Mouse (Mus musculus) heart, embryonic 10.5 days (tissue): ENCODE results near the gene Tmprss12. TPM values are rescaled to one million over a fixed set of nuclear protein-coding genes. Genes with fewer than 3 reads are reported as not detected.

Source experiments
- DNase-seq: peaks from one replicate; pipeline ENCODE4 v3.0.0-alpha.2; 2017; ENCODE audit warnings: low spot score
- H3K27ac ChIP-seq: fragments of 300-500 bp; sonication (generic); 2 replicates; pipeline ENCODE4 v1.5.1; 2016; ENCODE audit warnings: mild to moderate bottlenecking
- H3K27me3 ChIP-seq: fragments of 300-500 bp; sonication (generic); 2 replicates; pipeline ENCODE4 v1.6.1; 2016; ENCODE audit warnings: mild to moderate bottlenecking; ENCODE audit not compliant: poor library complexity, insufficient read depth, severe bottlenecking
- H3K36me3 ChIP-seq: fragments of 300-500 bp; sonication (generic); 2 replicates; pipeline ENCODE4 v1.6.1; 2016; ENCODE audit warnings: mild to moderate bottlenecking, moderate library complexity
- H3K4me1 ChIP-seq: fragments of 300-500 bp; sonication (generic); 2 replicates; pipeline ENCODE4 v1.6.1; 2016; ENCODE audit warnings: mild to moderate bottlenecking
- H3K4me3 ChIP-seq: fragments of 300-500 bp; sonication (generic); 2 replicates; pipeline ENCODE4 v1.5.1; 2016; ENCODE audit warnings: mild to moderate bottlenecking, moderate library complexity
- H3K9me3 ChIP-seq: fragments of 300-500 bp; sonication (generic); 2 replicates; pipeline ENCODE4 v1.6.1; 2016; ENCODE audit warnings: mild to moderate bottlenecking, moderate library complexity
- WGBS: fragments of 180-500 bp; shearing (Covaris S2); methylation state at CpG from one replicate; pipeline ENCODE4 v1.1.7; 2016; 5-methylcytosine and 5-hydroxymethylcytosine counted together
- polyA plus RNA-seq: library from polyadenylated mRNA; unstranded; fragments of >200 nt; fragmentation: Nextera tagmentation; extraction: Ambion mirVana; gene quantifications from 2 replicates; pipeline ENCODE4 v1.2.1, GENCODE M21; 2016

Gene Tmprss12
- polyA plus RNA-seq: not detected in 2 replicates

DNA sequence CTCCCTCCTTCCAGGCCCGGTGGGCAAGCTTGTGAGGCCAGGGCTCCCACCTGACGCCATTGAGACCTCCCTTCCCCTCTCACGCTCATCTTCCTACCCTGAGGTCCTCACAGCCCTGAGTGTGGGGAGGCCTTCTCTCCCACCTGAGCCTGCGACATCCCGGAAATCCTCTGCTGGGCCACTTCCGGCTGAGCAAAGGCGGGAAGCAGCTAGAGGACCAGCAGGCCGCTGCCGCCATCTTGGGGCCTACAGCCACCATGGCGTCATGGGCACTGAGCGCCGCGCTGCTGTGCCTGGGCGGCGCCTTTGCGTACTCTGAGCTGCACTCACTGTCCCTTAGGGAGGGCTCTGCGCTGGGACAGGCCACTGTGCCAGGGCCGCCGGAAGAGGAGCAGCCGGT, at the start of gene Tmprss12:
Tmprss12 (plus strand) TSS at position 212 of the 400 bp plus-strand sequence.
- H3K27ac ChIP-seq: no peak within 1 kb of the TSS
- H3K27me3 ChIP-seq: no peaks in the 10 kb centered on the region
- no peak for DNase-seq
- WGBS: 95% methylated on average over 20 of the region's 20 CpGs
- no peak within 1 kb of the TSS for H3K4me3 ChIP-seq
- H3K4me1 ChIP-seq: no peaks in the 10 kb centered on the region; the same call in 1 of the 2 replicates
- H3K9me3 ChIP-seq: 0 out of 2 replicates have a peak, but pooled peaks cover 5% of the 10 kb centered on the region
- no peaks in the 10 kb centered on the region for H3K36me3 ChIP-seq

DNA sequence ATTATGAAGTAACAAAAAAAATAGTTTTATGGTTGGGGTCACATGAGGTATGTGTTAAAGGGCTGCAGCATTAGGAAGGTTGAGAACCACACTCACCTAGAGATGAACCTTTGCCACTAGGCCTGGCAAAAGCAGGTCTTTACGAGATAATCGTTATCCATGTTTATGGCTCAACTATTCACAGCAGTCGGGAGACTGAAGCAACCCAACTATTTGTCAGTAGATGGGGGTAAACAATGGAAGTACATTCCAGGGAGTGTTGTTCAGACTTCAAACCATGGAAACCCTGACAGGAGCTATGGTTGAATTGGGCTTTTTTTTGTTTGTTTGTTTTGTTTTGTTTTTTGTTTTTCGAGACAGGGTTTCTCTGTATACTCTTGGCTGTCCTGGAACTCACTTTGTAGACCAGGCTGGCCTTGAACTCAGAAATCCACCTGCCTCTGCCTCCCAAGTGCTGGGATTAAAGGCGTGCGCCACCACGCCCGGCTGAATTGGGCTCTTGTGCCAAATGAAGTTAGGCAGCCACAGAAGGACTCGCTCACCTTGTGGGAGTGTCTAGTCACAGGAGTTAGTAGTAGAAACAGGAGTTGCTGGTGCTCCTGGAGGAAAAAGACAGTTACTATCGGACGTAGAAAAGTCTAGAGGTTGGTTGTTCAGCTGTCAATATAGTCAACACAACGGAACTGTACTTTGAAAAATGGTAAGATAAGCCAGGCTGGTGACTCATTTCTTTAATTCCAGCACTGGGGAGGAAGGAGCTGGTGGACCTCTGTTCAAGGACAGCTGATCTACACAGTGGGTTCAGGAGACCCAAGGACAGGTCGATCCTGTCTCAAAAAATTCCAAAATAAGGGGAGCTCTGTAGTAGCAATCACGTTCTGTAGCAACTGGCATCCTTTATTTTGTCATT, 48.8 kb upstream of the Tmprss12 start:
- Histone ChIP-seq H3K4me3 (no peak overlapping the region), H3K27me3 (no peaks in the 10 kb centered on the region), H3K36me3 (peaks cover 41% of the 10 kb centered on the region), H3K27ac (no peak overlapping the region), H3K9me3 (no peaks in the 10 kb centered on the region), H3K4me1 (peaks cover 16% of the 10 kb centered on the region)
- 83% methylated on average over 14 of the region's 14 CpGs for WGBS
- DNase-seq: no peak

DNA sequence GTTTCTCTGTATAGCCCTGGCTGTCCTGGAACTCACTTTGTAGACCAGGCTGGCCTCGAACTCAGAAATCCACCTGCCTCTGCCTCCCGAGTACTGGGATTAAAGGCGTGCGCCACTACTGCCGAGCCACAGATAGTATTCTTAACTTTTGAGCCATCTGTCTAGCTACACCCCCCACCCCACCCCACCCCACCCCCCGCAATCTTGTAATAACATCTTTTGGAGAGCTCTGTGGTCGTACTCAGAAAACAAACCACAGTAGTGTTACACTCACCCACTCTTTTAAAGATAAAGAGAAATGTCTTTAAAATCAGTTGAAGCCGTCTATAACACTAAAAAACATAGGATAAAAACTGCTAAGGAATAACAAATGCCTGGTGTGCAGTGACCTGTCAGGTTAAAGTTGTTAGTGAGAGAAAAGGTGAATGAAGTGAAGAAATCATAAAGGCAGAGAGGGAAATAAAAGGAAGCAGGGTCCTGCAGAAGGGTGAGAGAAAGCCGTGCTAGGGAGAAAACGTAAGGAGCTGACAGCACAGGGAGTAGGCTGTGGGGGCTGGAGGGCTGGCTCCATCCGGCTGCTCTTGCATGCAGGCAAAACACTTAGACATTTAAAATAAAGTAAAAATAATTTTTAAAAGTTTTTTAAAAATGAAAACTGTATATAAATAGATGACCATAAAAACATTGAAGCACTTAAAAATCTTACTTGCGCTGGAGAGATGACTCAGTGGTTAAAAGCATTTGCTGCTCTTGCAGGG, 45.2 kb upstream of the Tmprss12 start:
- DNase-seq: no peak
- H3K9me3 ChIP-seq: no peaks in the 10 kb centered on the region
- 89% methylated on average over 12 of the region's 12 CpGs for WGBS
- H3K27me3 ChIP-seq: no peaks in the 10 kb centered on the region
- no peak overlapping the region for H3K4me3 ChIP-seq
- peaks cover 70% of the 10 kb centered on the region for H3K36me3 ChIP-seq
- H3K4me1 ChIP-seq: peaks cover 12% of the 10 kb centered on the region
- no peak overlapping the region for H3K27ac ChIP-seq

DNA sequence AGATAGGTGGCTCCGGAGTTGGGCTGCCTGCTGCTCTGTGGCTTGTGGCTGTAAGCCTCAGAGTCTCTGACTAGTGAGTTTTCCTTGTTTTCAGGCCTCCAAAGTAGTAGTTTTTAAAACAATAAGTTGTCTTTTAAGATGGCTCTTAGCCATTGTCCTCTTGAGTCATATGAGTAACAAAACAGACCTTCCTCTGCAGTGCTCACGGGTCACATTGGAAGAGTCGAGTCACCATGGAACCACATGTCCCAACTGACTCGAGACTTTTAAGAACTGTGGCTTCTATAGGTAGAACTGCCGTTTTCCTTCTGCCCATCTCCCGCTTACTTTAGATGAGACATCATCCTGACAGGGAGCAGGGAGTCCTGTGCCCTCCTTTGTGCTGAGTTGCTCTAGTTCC, 43.7 kb upstream of the Tmprss12 start:
- no peak for DNase-seq
- 85% methylated on average over 6 of the region's 6 CpGs for WGBS
- Histone ChIP-seq H3K36me3 (peaks cover 84% of the 10 kb centered on the region), H3K4me3 (no peak overlapping the region), H3K27me3 (no peaks in the 10 kb centered on the region), H3K9me3 (no peaks in the 10 kb centered on the region), H3K4me1 (peaks cover 9% of the 10 kb centered on the region), H3K27ac (peak overlapping the region; percentile 54; the same call in 1 of the 2 replicates)

GRCm38 (mm10) chr15:100241780-100242179, 38.9 kb upstream of the Tmprss12 start:
- no peak overlapping the region for H3K27ac ChIP-seq
- H3K36me3 ChIP-seq: peaks cover 89% of the 10 kb centered on the region
- peaks cover 9% of the 10 kb centered on the region for H3K4me1 ChIP-seq
- H3K4me3 ChIP-seq: no peak overlapping the region
- no peaks in the 10 kb centered on the region for H3K27me3 ChIP-seq
- no peaks in the 10 kb centered on the region for H3K9me3 ChIP-seq
- no peak for DNase-seq
- WGBS: 89% methylated on average over 6 of the region's 6 CpGs

- no peaks in the 10 kb centered on the region for H3K9me3 ChIP-seq
- no peaks in the 10 kb centered on the region for H3K4me1 ChIP-seq
- H3K36me3 ChIP-seq: peaks cover 95% of the 10 kb centered on the region
- DNase-seq: no peak
- no peak overlapping the region for H3K4me3 ChIP-seq
- H3K27ac ChIP-seq: no peak overlapping the region
- 93% methylated on average over 7 of the region's 7 CpGs for WGBS
- H3K27me3 ChIP-seq: no peaks in the 10 kb centered on the region
These were observed 34.7 kb upstream of the Tmprss12 start for GRCm38 (mm10) chr15:100245951-100246350.

DNA sequence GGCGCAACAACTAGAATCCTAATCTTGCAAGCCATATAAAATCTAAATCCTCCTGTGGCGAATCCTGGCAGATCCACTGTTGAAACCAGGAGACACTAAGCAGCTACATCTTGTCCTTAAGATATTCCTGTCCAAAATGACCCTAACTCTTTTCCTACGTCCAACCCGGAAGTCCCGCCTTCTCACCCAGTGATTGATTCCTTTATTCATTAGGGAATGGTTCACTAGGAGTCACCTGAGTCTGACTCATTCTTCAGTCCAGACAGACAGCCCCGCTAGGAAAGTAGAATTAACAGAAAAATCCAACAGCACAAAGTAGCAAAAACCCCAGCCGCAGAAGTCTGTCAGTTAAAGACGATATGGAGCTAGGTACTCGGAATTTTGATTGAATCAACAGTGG, 33.3 kb upstream of the Tmprss12 start:
- peaks cover 97% of the 10 kb centered on the region for H3K36me3 ChIP-seq
- no peaks in the 10 kb centered on the region for H3K4me1 ChIP-seq
- DNase-seq: no peak
- 91% methylated on average over 9 of the region's 9 CpGs for WGBS
- no peaks in the 10 kb centered on the region for H3K27me3 ChIP-seq
- no peaks in the 10 kb centered on the region for H3K9me3 ChIP-seq
- H3K4me3 ChIP-seq: no peak overlapping the region
- H3K27ac ChIP-seq: no peak overlapping the region

DNA sequence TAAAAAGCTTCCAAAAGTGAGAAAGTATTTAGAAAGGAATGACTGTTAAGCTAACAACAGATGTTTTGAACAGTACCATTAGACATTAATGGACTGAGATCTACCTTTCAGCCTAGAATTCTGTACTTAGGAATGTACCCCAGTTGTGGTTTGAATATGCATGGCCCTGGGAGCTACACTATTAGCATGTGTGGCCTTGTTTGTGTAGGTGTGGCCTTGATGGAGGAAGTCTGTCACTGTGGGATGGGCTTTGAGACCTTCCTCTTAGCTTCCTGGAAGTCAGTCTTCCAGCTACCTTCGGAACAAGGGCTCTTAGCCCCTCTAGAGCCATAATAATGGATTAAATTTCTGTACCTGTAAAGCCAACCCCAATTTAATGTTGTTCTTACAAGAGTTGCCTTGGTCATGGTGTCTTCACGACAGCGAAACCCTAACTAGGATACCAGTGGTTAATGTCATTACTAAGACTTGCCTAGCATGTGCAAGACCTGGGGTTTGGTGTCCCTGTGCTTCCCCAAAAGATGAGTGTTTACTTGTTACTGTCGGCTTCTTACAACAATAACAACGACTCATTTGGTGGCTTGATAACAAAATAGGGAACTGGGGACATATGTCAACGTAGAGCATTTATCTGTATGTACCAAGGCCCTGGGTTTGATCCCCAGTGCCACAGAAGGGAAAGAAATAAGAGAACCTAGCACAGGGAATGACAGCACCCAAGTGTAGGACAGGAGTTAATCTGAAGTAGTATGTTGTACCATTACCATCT, 31.8 kb upstream of the Tmprss12 start:
- no peak for DNase-seq
- no peaks in the 10 kb centered on the region for H3K9me3 ChIP-seq
- H3K27me3 ChIP-seq: no peaks in the 10 kb centered on the region
- H3K4me3 ChIP-seq: no peak overlapping the region
- 93% methylated on average over 6 of the region's 6 CpGs for WGBS
- peaks cover 99% of the 10 kb centered on the region for H3K36me3 ChIP-seq
- no peak overlapping the region for H3K27ac ChIP-seq
- H3K4me1 ChIP-seq: no peaks in the 10 kb centered on the region

DNA sequence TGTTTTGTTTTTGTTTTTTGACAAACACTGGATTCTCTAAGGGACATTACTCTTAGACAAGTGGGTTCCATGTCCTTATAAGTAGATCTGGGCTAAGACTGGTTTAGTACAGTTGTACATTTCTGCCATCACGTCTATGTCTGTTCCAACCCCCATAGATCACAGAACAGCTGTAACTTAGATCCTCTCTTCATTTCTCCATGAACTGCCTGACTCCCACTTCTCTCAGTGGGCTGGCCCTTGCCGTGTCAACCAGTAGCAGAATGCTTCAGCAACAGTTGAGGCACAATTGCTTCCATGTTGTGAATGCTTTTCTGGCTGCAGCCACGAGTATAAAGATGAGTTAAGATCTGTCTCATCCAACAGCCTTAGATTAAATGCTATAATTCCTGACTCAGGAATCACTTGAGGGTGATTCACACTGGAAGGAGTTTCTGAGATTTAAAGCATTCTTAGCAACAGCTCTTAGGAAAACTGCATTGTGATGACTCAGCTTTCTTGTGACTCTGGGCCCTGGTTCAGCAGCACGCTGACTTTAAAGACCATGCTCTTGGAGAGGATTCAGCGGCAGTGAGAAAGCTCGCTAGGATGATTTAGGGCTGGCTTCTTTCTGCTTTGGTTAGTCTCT, 29.4 kb upstream of the Tmprss12 start:
- no peaks in the 10 kb centered on the region for H3K4me1 ChIP-seq
- peaks cover 100% of the 10 kb centered on the region for H3K36me3 ChIP-seq
- no peak for DNase-seq
- H3K27ac ChIP-seq: no peak overlapping the region
- H3K27me3 ChIP-seq: no peaks in the 10 kb centered on the region
- WGBS: 91% methylated on average over 6 of the region's 6 CpGs
- H3K9me3 ChIP-seq: no peaks in the 10 kb centered on the region
- H3K4me3 ChIP-seq: no peak overlapping the region

DNA sequence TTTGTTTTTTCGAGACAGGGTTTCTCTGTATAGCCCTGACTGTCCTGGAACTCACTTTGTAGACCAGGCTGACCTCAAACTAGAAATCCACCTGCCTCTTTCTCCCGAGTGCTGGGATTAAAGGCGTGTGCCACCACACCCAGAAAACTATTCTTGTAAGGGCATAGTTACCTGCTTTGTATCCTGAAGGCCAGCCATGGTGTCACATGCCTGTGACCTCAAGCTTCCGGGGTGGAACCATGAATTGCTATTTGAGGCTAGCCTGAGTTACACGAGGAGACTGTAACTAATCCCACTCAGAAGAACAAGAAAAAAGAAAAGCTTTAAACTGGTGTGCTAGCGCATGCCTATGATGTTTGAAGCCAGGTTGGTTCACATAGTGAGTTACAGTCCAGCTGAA, 24.3 kb upstream of the Tmprss12 start:
- Histone ChIP-seq H3K36me3 (peaks cover 89% of the 10 kb centered on the region), H3K27ac (no peak overlapping the region), H3K4me3 (no peak overlapping the region), H3K4me1 (no peaks in the 10 kb centered on the region), H3K9me3 (no peaks in the 10 kb centered on the region), H3K27me3 (no peaks in the 10 kb centered on the region)
- no peak for DNase-seq
- 90% methylated on average over 6 of the region's 6 CpGs for WGBS

DNA sequence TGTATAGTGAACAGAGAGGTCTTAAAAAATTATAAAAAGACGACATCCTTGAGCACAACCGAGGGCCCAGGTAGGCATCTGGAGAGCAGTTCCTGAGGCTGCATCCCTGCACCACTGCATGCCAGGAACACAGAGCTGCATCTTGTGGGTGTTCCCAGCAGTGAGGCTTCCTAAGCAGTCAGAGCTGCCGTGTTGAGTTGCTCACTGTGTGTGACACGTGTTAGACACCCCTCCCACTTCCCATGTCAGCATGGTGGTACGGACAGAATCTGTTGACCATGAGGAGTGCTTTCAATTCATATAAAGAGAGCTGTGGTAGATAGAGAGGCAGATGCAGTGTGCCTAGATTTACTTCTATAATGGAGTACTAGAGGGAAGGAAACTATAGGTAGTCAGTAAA, 23.3 kb upstream of the Tmprss12 start:
- 87% methylated on average over 5 of the region's 5 CpGs for WGBS
- H3K4me1 ChIP-seq: no peaks in the 10 kb centered on the region

DNA sequence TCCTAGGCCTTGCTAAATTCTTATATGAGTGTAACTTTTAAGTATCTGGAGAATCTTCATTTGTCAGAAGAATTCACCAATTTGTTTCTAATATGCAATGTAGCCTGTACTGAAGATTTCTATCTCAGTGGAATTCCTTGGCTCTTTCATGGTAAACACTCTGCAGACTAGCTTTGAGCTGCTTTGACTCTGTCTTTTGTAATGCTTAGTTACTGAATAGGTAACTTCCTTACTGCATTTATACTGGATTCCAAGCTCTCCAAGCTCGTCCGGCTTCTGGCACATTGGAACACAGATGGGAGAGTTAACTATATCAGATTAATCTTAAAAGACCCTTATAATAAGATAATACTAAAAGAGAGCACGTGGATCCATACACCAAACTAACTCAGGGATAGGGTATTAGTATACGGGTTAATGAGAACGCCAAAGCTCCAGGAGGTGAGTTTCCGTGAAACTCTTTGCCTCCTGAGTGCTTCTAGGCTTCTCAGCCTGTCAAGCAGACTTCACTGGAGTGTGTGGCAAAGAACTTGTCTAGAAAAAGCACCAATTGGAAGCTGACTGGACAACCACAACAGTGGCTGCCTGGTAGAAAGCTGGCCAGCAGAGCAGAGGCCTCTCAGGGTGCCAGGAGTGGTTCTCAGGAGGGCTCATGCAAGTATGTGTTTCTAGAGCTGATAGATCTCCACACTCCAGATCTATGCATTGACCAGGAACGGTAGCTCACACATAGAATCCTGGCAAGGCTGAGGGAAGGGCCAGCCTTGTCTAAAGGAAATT, 21.8 kb upstream of the Tmprss12 start:
- no peak for DNase-seq
- Histone ChIP-seq H3K27me3 (no peaks in the 10 kb centered on the region), H3K4me3 (no peak overlapping the region), H3K9me3 (no peaks in the 10 kb centered on the region), H3K36me3 (peaks cover 67% of the 10 kb centered on the region), H3K4me1 (no peaks in the 10 kb centered on the region), H3K27ac (no peak overlapping the region)
- WGBS: 92% methylated on average over 7 of the region's 7 CpGs

More for the DNA sequence above, 23.3 kb upstream of the Tmprss12 start:
- Histone ChIP-seq H3K36me3 (peaks cover 82% of the 10 kb centered on the region), H3K27ac (no peak overlapping the region), H3K27me3 (no peaks in the 10 kb centered on the region), H3K9me3 (no peaks in the 10 kb centered on the region), H3K4me3 (no peak overlapping the region)
- DNase-seq: no peak
